Mouse (Mus musculus) ES-E14 (cell line): ENCODE data around the gene Rhebl1.

Experiments used
- CHD2 ChIP-seq: IDR thresholded peaks from 2 replicates; pipeline ENCODE4 v1.6.1; 2014; ENCODE audit warnings: mild to moderate bottlenecking, low read depth, low read length, inconsistent platforms
- HCFC1 ChIP-seq: IDR thresholded peaks from 2 replicates; pipeline ENCODE4 v1.6.1; 2012; ENCODE audit warnings: low read length, inconsistent platforms, borderline replicate concordance; ENCODE audit not compliant: insufficient read depth
- MAFK ChIP-seq: IDR thresholded peaks from 2 replicates; pipeline ENCODE4 v1.6.1; 2014; ENCODE audit warnings: mild to moderate bottlenecking, low read depth, low read length, inconsistent platforms; ENCODE audit not compliant: insufficient read depth
- ZC3H11A ChIP-seq: IDR thresholded peaks from 2 replicates; pipeline ENCODE4 v1.6.1; 2012; ENCODE audit warnings: low read depth, mild to moderate bottlenecking, inconsistent platforms, low read length, borderline replicate concordance
- ZNF384 ChIP-seq: IDR thresholded peaks from 2 replicates; pipeline ENCODE4 v1.6.1; 2012; ENCODE audit warnings: low read depth, low read length, inconsistent platforms

GRCm38 (mm10) chr15:98860921-98861320, 33.4 kb downstream of the Rhebl1 start:
- no peak for TF ChIP-seq ZC3H11A
- no peak for TF ChIP-seq HCFC1
- no peak for TF ChIP-seq ZNF384
- no peak for TF ChIP-seq CHD2
- no peak for TF ChIP-seq MAFK
